In the genomic region with DNA sequence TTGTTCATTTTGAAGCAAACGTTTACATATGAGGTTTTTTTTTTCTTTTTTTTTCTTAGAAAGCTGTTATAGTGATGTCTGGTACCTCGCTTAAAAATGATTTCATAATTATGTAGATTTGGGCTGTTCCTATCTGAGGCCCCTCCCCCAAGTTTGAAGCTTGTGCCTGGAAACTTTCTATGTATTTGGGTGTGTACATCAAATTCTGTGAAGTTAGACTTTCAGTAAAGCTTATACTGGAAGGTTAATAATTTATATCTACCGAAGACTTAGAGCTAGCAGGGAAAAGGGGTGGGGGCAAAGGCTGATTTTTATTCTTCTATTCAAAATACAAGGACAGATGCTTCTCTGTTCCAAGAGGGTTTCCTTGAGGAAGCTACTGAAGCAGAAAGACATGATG, we compare ENCODE assay signal across 10 mouse cellular contexts.
DNase-seq lines count a peak whose midpoint lies in the region; ATAC-seq and TF ChIP-seq lines count a peak whose summit lies in the region.
"Had no signal": no experiment of that assay in that cellular context is flagged by ENCODE, and none has a peak within 500 bp of the region (broad histone marks: within the 10 kb centered on the region; RNA-seq: fewer than 3 reads in every experiment).

No protein-coding gene starts in this region.

- no peak for TF ChIP-seq CTCF in kidney, adult 2 months (conservative IDR thresholded peaks at IDR 0.05; ENCODE audit: insufficient read depth, insufficient read length, low read depth, low read length)
- TF ChIP-seq CTCF in lung, adult 2 months (IDR thresholded peaks at IDR 0.05; ENCODE audit: insufficient read depth, low read length) = no peak

- peak overlapping the region; percentile 34 for H3K4me3 ChIP-seq in kidney, embryonic 16.5 days (ENCODE audit: low read length)
- no peak overlapping the region for H3K4me3 ChIP-seq in kidney, adult 2 months (ENCODE audit: insufficient read depth, low read depth, low read length)
- H3K4me3 ChIP-seq in embryonic facial prominence, embryonic 13.5 days = no peak overlapping the region
- peak overlapping the region; percentile 90 for H3K4me3 ChIP-seq in hindbrain, embryonic 14.5 days (replicated peaks; ENCODE audit: low read length)
- no peak overlapping the region for H3K4me3 ChIP-seq in myocyte
- H3K4me3 ChIP-seq in lung, adult 2 months (replicated peaks; ENCODE audit: extremely low read depth, low read depth, low read length) = no peak overlapping the region

- intact Hi-C loops in left cerebral cortex, postnatal 36 days (cut with DNase I) = loop anchor here (1.0 to 5.0 kb wide), 4 partner anchors 323 to 873 kb away; a partner anchor contains a TSS

- H3K4me1 ChIP-seq in kidney, embryonic 16.5 days (ENCODE audit: insufficient read depth, low read length) = peaks cover 8% of the 10 kb centered on the region; the same call in 1 of the 2 replicates
- H3K4me1 ChIP-seq in kidney, adult 2 months (ENCODE audit: control insufficient read depth, insufficient read depth, low read length) = no peaks in the 10 kb centered on the region; the same call in 1 of the 2 replicates
- no peaks in the 10 kb centered on the region for H3K4me1 ChIP-seq in embryonic facial prominence, embryonic 13.5 days
- H3K4me1 ChIP-seq in hindbrain, embryonic 14.5 days (replicated peaks; ENCODE audit: control insufficient read depth, insufficient read depth, low read length) = peaks cover 5% of the 10 kb centered on the region; the same call in 1 of the 2 replicates
- peaks cover 3% of the 10 kb centered on the region; the same call in 1 of the 2 replicates for H3K4me1 ChIP-seq in lung, adult 2 months (ENCODE audit: control insufficient read depth, insufficient read depth, low read length)

- peak overlapping the region; percentile 24; the same call in 1 of the 2 replicates for H3K27ac ChIP-seq in kidney, embryonic 16.5 days (ENCODE audit: low read length)
- no peak overlapping the region for H3K27ac ChIP-seq in kidney, adult 2 months (ENCODE audit: insufficient read depth, low read depth, low read length)
- no peak overlapping the region for H3K27ac ChIP-seq in embryonic facial prominence, embryonic 13.5 days
- peak overlapping the region; percentile 100 for H3K27ac ChIP-seq in hindbrain, embryonic 14.5 days

- no peaks in the 10 kb centered on the region for H3K36me3 ChIP-seq in kidney, embryonic 16.5 days (ENCODE audit: insufficient read depth, low read length)
- no peaks in the 10 kb centered on the region for H3K36me3 ChIP-seq in kidney, adult 2 months (ENCODE audit: control insufficient read depth, insufficient read depth, low read length)
- H3K36me3 ChIP-seq in embryonic facial prominence, embryonic 13.5 days = no peaks in the 10 kb centered on the region
- peaks cover 65% of the 10 kb centered on the region for H3K36me3 ChIP-seq in hindbrain, embryonic 14.5 days (replicated peaks; ENCODE audit: control insufficient read depth, insufficient read depth)
- H3K36me3 ChIP-seq in myocyte (ENCODE audit: control insufficient read depth, insufficient read depth) = no peaks in the 10 kb centered on the region

- 9% methylated on average over 3 of the region's 3 CpGs for WGBS in kidney, embryonic 16.5 days
- 5% methylated on average over 3 of the region's 3 CpGs for WGBS in kidney, adult 2 months
- 8% methylated on average over 3 of the region's 3 CpGs for WGBS in embryonic facial prominence, embryonic 13.5 days
- WGBS in hindbrain, embryonic 14.5 days = 1% methylated on average over 3 of the region's 3 CpGs
- 13% methylated on average over 3 of the region's 3 CpGs for WGBS in lung, adult 2 months

- no peak for DNase-seq in kidney, adult 2 months
- no peak for DNase-seq in hindbrain, embryonic 14.5 days (ENCODE audit: low spot score)
- no peak for DNase-seq in urinary bladder, postnatal 10 days (ENCODE audit: low spot score)
- no peak for DNase-seq in left cerebral cortex, postnatal 36 days (ENCODE audit: low spot score in 2 of 2)
- no peak for DNase-seq in lung, adult 2 months
- DNase-seq: lung, postnatal 14 days had no signal

- H3K9ac ChIP-seq in kidney, embryonic 16.5 days (replicated peaks; ENCODE audit: low read length) = no peak overlapping the region
- H3K9ac ChIP-seq in embryonic facial prominence, embryonic 13.5 days = no peak overlapping the region
- H3K9ac ChIP-seq in hindbrain, embryonic 14.5 days = peak overlapping the region; percentile 95

- peak overlapping the region; percentile 41 for H3K4me2 ChIP-seq in kidney, embryonic 16.5 days (replicated peaks; ENCODE audit: low read depth, low read length)
- H3K4me2 ChIP-seq in embryonic facial prominence, embryonic 13.5 days = peak overlapping the region; percentile 36
- peak overlapping the region; percentile 87 for H3K4me2 ChIP-seq in hindbrain, embryonic 14.5 days (replicated peaks)
- H3K4me2 ChIP-seq in myocyte (ENCODE audit: low read depth) = peak overlapping the region; percentile 50

- no peaks in the 10 kb centered on the region for H3K9me3 ChIP-seq in kidney, embryonic 16.5 days (ENCODE audit: low read length)
- no peaks in the 10 kb centered on the region for H3K9me3 ChIP-seq in embryonic facial prominence, embryonic 13.5 days
- H3K9me3 ChIP-seq in hindbrain, embryonic 14.5 days (ENCODE audit: control insufficient read depth, low read length) = no peaks in the 10 kb centered on the region
- H3K9me3 ChIP-seq: G1E had no signal

- H3K79me2 ChIP-seq in myocyte (ENCODE audit: control insufficient read depth, insufficient read depth) = no peaks in the 10 kb centered on the region

- no peak overlapping the region for H3ac ChIP-seq in myocyte (ENCODE audit: control insufficient read depth, insufficient read length)

- peaks cover 60% of the 10 kb centered on the region for H3K27me3 ChIP-seq in kidney, embryonic 16.5 days (ENCODE audit: insufficient read depth, low read length)
- H3K27me3 ChIP-seq in kidney, adult 2 months (replicated peaks; ENCODE audit: control insufficient read depth, insufficient read depth, low read length) = peaks cover 5% of the 10 kb centered on the region
- peaks cover 80% of the 10 kb centered on the region for H3K27me3 ChIP-seq in embryonic facial prominence, embryonic 13.5 days
- H3K27me3 ChIP-seq in hindbrain, embryonic 14.5 days (ENCODE audit: control insufficient read depth, insufficient read depth, low read length) = no peaks in the 10 kb centered on the region
- no peaks in the 10 kb centered on the region for H3K27me3 ChIP-seq in myocyte (ENCODE audit: control insufficient read depth, insufficient read depth, insufficient read length)

- 0 out of 2 replicates have a peak, but pooled peaks have one; percentile 16 for ATAC-seq in kidney, embryonic 16.5 days (ENCODE audit: low FRiP score, low TSS enrichment)
- ATAC-seq in embryonic facial prominence, embryonic 13.5 days (ENCODE audit: insufficient number of reproducible peaks, insufficient read depth, low FRiP score, low TSS enrichment, low read depth) = no peak
- no peak for ATAC-seq in hindbrain, embryonic 14.5 days (ENCODE audit: low FRiP score)

- no peak for TF ChIP-seq POLR2A in kidney, adult 2 months (IDR thresholded peaks at IDR 0.05; ENCODE audit: low read depth, low read length)
- no peak for TF ChIP-seq POLR2A in myocyte (IDR thresholded peaks at IDR 0.05; ENCODE audit: insufficient read length, low read depth)
- TF ChIP-seq POLR2A in lung, adult 2 months (IDR thresholded peaks at IDR 0.05; ENCODE audit: borderline replicate concordance, extremely low read depth, low read depth, low read length) = no peak

TF ChIP-seq in myocyte, 11 proteins besides CTCF, POLR2A, EP300 and RAD21:
- no peak for TF ChIP-seq MAX (IDR thresholded peaks at IDR 0.05; ENCODE audit: low read depth)
- no peak for TF ChIP-seq CEBPB (IDR thresholded peaks at IDR 0.05; ENCODE audit: insufficient read depth, poor library complexity, severe bottlenecking)

Comparison
In these comparisons a context has a peak if more than half of its experiments do, and no peak if none do; other contexts are left out.
1. H3K27ac ChIP-seq: peak in kidney, embryonic 16.5 days (single experiment) and hindbrain, embryonic 14.5 days (single experiment); none in kidney, adult 2 months (single experiment) and embryonic facial prominence, embryonic 13.5 days (single experiment).
2. H3K4me3 ChIP-seq: peak in kidney, embryonic 16.5 days (single experiment) and hindbrain, embryonic 14.5 days (single experiment); none in kidney, adult 2 months (single experiment), embryonic facial prominence, embryonic 13.5 days (single experiment), myocyte (single experiment) and lung, adult 2 months (single experiment).
3. H3K4me2 ChIP-seq: peak in every context shown above with its lines; median percentile 87 in hindbrain, embryonic 14.5 days; 50 in myocyte; 41 in kidney, embryonic 16.5 days; 36 in embryonic facial prominence, embryonic 13.5 days.